Mouse (Mus musculus): ENCODE results near the gene Caln1. TPM values are rescaled to one million over a fixed set of nuclear protein-coding genes. Genes with fewer than 3 reads are reported as not detected.

Gene Caln1
- polyA plus RNA-seq, 1 experiment from 2014 or later, result 0.30 TPM

- 80% methylated on average over 5 of the region's 5 CpGs for WGBS
- ATAC-seq (replicated peaks; ENCODE audit: extremely low read depth, insufficient read depth, low FRiP score), result no peak
- H3K4me3 ChIP-seq (ENCODE audit: low read length), result no peak overlapping the region
- no peak overlapping the region for H3K9ac ChIP-seq (ENCODE audit: low read length)
- no peaks in the 10 kb centered on the region for H3K4me1 ChIP-seq (ENCODE audit: control insufficient read depth, insufficient read depth, low read length)
- no peaks in the 10 kb centered on the region for H3K36me3 ChIP-seq (ENCODE audit: control insufficient read depth, insufficient read depth)
- peaks cover 2% of the 10 kb centered on the region; the same call in 1 of the 2 replicates for H3K9me3 ChIP-seq (replicated peaks; ENCODE audit: control insufficient read depth, low read length)
- no peaks in the 10 kb centered on the region for H3K27me3 ChIP-seq (ENCODE audit: control insufficient read depth, insufficient read depth, low read length)
- H3K27ac ChIP-seq (ENCODE audit: low read length), result no peak overlapping the region
- H3K4me2 ChIP-seq (ENCODE audit: low read depth, low read length), result no peak overlapping the region
Measured at GRCm38 (mm10) chr5:130547496-130547895, 178.2 kb downstream of the Caln1 start.

DNA sequence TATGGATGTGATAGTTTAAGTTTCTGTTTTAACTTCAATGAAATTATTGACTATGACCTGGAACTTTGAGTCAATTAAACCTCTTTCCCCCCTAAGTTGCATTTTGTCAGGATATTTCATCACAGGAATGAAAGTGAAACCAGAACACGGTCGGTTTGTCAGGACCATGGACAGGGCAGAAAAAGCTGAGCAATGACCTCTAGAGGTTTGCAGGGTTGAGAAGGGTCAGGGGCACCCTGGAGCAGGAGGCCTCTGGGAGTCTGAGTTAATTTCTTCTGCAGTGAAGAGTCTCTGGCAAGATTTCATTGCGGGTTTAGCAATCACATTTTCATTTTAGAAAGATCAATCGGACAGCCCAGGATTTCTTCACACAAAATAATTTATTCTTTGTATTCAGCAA lies 184.7 kb downstream of the Caln1 start:
- no peaks in the 10 kb centered on the region for H3K4me1 ChIP-seq (ENCODE audit: control insufficient read depth, insufficient read depth, low read length)
- H3K27ac ChIP-seq (ENCODE audit: low read length), result no peak overlapping the region
- 44% methylated on average over 4 of the region's 4 CpGs for WGBS
- no peak overlapping the region for H3K4me3 ChIP-seq (ENCODE audit: low read length)
- H3K36me3 ChIP-seq (ENCODE audit: control insufficient read depth, insufficient read depth), result no peaks in the 10 kb centered on the region
- peaks cover 2% of the 10 kb centered on the region; the same call in 1 of the 2 replicates for H3K9me3 ChIP-seq (replicated peaks; ENCODE audit: control insufficient read depth, low read length)
- H3K27me3 ChIP-seq (ENCODE audit: control insufficient read depth, insufficient read depth, low read length), result no peaks in the 10 kb centered on the region
- no peak for ATAC-seq (replicated peaks; ENCODE audit: extremely low read depth, insufficient read depth, low FRiP score)
- no peak overlapping the region for H3K9ac ChIP-seq (ENCODE audit: low read length)
- no peak overlapping the region for H3K4me2 ChIP-seq (ENCODE audit: low read depth, low read length)

- ATAC-seq (replicated peaks; ENCODE audit: extremely low read depth, insufficient read depth, low FRiP score), result no peak
- Histone ChIP-seq H3K4me1 (ENCODE audit: control insufficient read depth, insufficient read depth, low read length) (no peaks in the 10 kb centered on the region), H3K9me3 (replicated peaks; ENCODE audit: control insufficient read depth, low read length) (peaks cover 10% of the 10 kb centered on the region), H3K27ac (ENCODE audit: low read length) (no peak overlapping the region), H3K4me3 (ENCODE audit: low read length) (no peak overlapping the region), H3K9ac (ENCODE audit: low read length) (no peak overlapping the region), H3K27me3 (ENCODE audit: control insufficient read depth, insufficient read depth, low read length) (no peaks in the 10 kb centered on the region), H3K4me2 (ENCODE audit: low read depth, low read length) (no peak overlapping the region), H3K36me3 (ENCODE audit: control insufficient read depth, insufficient read depth) (no peaks in the 10 kb centered on the region)
- 68% methylated on average over 3 of the region's 3 CpGs for WGBS
Measured at GRCm38 (mm10) chr5:130563146-130563545, 193.9 kb downstream of the Caln1 start.

DNA sequence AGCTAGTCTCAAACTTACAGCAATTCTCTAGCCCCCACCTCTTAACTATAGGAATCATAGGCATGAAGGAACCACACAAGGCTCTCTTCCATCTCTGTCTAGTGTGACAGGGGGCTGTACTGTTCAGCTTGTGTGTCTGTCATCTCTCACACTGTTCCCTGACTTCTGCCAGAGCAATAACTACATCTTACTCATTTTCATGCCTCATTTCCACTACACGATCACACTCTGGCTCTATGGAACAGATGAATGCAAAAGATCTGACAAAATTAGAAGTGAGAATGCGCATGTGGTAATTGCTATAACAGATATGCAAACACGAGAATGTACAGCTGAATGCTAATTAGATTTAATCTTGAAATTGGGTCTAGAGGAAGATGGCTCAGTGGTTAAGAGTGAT lies 196.7 kb downstream of the Caln1 start:
- 80% methylated on average over 3 of the region's 3 CpGs for WGBS

DNA sequence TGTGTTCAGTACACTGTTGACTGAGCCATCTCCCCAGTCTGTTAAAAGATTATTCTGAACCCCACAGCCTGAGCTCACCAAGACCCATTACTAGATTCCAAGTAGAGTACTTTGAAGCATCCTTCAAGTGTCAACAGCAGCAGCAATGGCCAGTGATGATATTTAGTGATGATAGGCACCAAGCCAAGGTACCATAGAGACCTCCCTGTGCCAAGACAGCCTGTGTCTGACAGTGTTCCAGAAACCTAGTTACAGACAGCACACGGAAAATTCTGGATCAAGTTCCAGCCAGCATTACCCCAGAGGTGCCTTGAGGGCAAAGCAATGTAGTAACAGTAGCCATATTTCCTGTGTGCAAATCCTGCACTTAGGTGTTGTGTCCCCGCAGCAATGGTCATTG lies 208.3 kb downstream of the Caln1 start:
- H3K4me1 ChIP-seq (ENCODE audit: control insufficient read depth, insufficient read depth, low read length), result no peaks in the 10 kb centered on the region
- H3K27me3 ChIP-seq (ENCODE audit: control insufficient read depth, insufficient read depth, low read length), result no peaks in the 10 kb centered on the region
- no peaks in the 10 kb centered on the region for H3K9me3 ChIP-seq (replicated peaks; ENCODE audit: control insufficient read depth, low read length)
- WGBS, result 72% methylated on average over 2 of the region's 2 CpGs
- H3K36me3 ChIP-seq (ENCODE audit: control insufficient read depth, insufficient read depth), result no peaks in the 10 kb centered on the region
- no peak overlapping the region for H3K4me3 ChIP-seq (ENCODE audit: low read length)
- no peak overlapping the region for H3K4me2 ChIP-seq (ENCODE audit: low read depth, low read length)
- H3K9ac ChIP-seq (ENCODE audit: low read length), result no peak overlapping the region
- ATAC-seq (replicated peaks; ENCODE audit: extremely low read depth, insufficient read depth, low FRiP score), result no peak
- no peak overlapping the region for H3K27ac ChIP-seq (ENCODE audit: low read length)

More for the DNA sequence above, 196.7 kb downstream of the Caln1 start:
- Histone ChIP-seq H3K4me1 (ENCODE audit: control insufficient read depth, insufficient read depth, low read length) (no peaks in the 10 kb centered on the region), H3K36me3 (ENCODE audit: control insufficient read depth, insufficient read depth) (no peaks in the 10 kb centered on the region), H3K9me3 (replicated peaks; ENCODE audit: control insufficient read depth, low read length) (peaks cover 10% of the 10 kb centered on the region), H3K27ac (ENCODE audit: low read length) (no peak overlapping the region), H3K27me3 (ENCODE audit: control insufficient read depth, insufficient read depth, low read length) (no peaks in the 10 kb centered on the region), H3K9ac (ENCODE audit: low read length) (no peak overlapping the region), H3K4me2 (ENCODE audit: low read depth, low read length) (no peak overlapping the region), H3K4me3 (ENCODE audit: low read length) (no peak overlapping the region)
- no peak for ATAC-seq (replicated peaks; ENCODE audit: extremely low read depth, insufficient read depth, low FRiP score)

DNA sequence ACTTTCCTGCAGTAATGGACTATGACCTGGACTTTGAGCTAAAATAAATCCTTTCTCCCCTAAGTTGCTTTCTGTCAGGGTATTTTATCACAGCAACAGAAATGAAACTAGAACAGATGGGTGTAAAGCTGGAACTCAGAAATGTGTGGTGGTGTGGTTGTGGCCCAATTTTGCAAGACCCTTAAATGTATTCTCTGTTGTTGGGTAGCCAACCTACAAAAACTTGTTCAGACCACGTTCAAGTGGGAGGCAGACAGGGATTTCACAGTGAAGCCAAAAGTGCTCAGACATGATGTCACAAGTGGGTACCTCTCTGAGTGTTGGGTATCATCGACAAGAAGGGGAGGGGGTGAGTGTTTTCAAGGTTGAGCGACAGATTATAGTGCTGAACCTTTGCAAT lies 214.8 kb downstream of the Caln1 start:
- H3K4me1 ChIP-seq (ENCODE audit: control insufficient read depth, insufficient read depth, low read length), result no peaks in the 10 kb centered on the region
- no peak for ATAC-seq (replicated peaks; ENCODE audit: extremely low read depth, insufficient read depth, low FRiP score)
- H3K4me3 ChIP-seq (ENCODE audit: low read length), result no peak overlapping the region
- WGBS, result 65% methylated on average over 3 of the region's 3 CpGs
- H3K4me2 ChIP-seq (ENCODE audit: low read depth, low read length), result no peak overlapping the region
- no peak overlapping the region for H3K27ac ChIP-seq (ENCODE audit: low read length)
- no peaks in the 10 kb centered on the region for H3K36me3 ChIP-seq (ENCODE audit: control insufficient read depth, insufficient read depth)
- peaks cover 9% of the 10 kb centered on the region; the same call in 1 of the 2 replicates for H3K9me3 ChIP-seq (replicated peaks; ENCODE audit: control insufficient read depth, low read length)
- H3K27me3 ChIP-seq (ENCODE audit: control insufficient read depth, insufficient read depth, low read length), result no peaks in the 10 kb centered on the region
- no peak overlapping the region for H3K9ac ChIP-seq (ENCODE audit: low read length)

- 85% methylated on average over 4 of the region's 4 CpGs for WGBS
- no peaks in the 10 kb centered on the region for H3K27me3 ChIP-seq (ENCODE audit: control insufficient read depth, insufficient read depth, low read length)
- H3K9ac ChIP-seq (ENCODE audit: low read length), result no peak overlapping the region
- H3K36me3 ChIP-seq (ENCODE audit: control insufficient read depth, insufficient read depth), result no peaks in the 10 kb centered on the region
- ATAC-seq (replicated peaks; ENCODE audit: extremely low read depth, insufficient read depth, low FRiP score), result no peak
- no peak overlapping the region for H3K4me3 ChIP-seq (ENCODE audit: low read length)
- peaks cover 13% of the 10 kb centered on the region; the same call in 1 of the 2 replicates for H3K9me3 ChIP-seq (replicated peaks; ENCODE audit: control insufficient read depth, low read length)
- H3K4me1 ChIP-seq (ENCODE audit: control insufficient read depth, insufficient read depth, low read length), result no peaks in the 10 kb centered on the region
- no peak overlapping the region for H3K4me2 ChIP-seq (ENCODE audit: low read depth, low read length)
- H3K27ac ChIP-seq (ENCODE audit: low read length), result no peak overlapping the region
Measured at GRCm38 (mm10) chr5:130586257-130586656, 217.0 kb downstream of the Caln1 start.

DNA sequence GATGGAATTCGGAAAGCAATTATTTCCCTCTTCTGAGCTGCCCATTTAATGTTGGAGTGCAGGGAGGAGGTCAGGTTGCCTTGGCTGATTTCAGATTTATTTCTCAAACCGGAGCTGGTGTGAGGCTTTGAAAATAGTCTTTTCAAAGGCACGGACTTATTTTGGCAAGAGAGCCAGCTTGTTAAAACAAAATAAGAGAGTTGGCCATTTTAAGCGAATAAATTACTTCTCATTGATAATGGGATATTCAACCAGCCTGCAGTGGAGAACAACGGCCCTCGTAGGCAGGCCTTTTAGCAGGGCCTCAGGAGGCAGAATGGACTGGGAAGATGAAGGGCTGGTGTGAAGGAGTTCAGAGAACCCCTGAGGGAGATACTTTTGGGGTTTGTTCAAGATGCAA lies 227.3 kb downstream of the Caln1 start:
- no peaks in the 10 kb centered on the region for H3K27me3 ChIP-seq (ENCODE audit: control insufficient read depth, insufficient read depth, low read length)
- ATAC-seq (replicated peaks; ENCODE audit: extremely low read depth, insufficient read depth, low FRiP score), result no peak
- H3K9me3 ChIP-seq (replicated peaks; ENCODE audit: control insufficient read depth, low read length), result peaks cover 3% of the 10 kb centered on the region
- no peaks in the 10 kb centered on the region for H3K36me3 ChIP-seq (ENCODE audit: control insufficient read depth, insufficient read depth)
- H3K9ac ChIP-seq (ENCODE audit: low read length), result no peak overlapping the region
- 65% methylated on average over 6 of the region's 6 CpGs for WGBS
- H3K4me2 ChIP-seq (ENCODE audit: low read depth, low read length), result no peak overlapping the region
- no peak overlapping the region for H3K27ac ChIP-seq (ENCODE audit: low read length)
- no peaks in the 10 kb centered on the region for H3K4me1 ChIP-seq (ENCODE audit: control insufficient read depth, insufficient read depth, low read length)
- no peak overlapping the region for H3K4me3 ChIP-seq (ENCODE audit: low read length)

DNA sequence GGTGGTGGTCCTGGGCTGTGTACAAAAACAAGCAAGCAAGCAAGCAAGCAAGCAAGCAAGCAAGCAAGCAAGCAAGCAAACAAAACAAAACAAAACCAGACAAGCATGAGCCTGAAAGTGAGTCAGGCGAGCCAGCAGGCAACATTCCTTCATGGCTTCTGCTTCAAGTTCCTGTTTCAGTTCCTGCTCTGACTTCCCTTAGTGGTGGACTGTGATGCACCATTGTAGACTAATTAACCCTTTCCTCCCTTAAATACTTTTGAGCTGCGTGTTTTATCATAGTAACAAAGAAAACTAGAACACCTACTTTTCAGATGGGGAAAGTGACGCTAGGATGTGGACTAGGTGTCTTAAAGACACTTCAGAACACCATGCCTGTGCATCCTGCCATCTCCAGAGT lies 244.4 kb downstream of the Caln1 start:
- no peak for ATAC-seq (replicated peaks; ENCODE audit: extremely low read depth, insufficient read depth, low FRiP score)

GRCm38 (mm10) chr5:130614209-130614608 lies 245.0 kb downstream of the Caln1 start:
- Histone ChIP-seq H3K9me3 (replicated peaks; ENCODE audit: control insufficient read depth, low read length) (no peaks in the 10 kb centered on the region; the same call in 1 of the 2 replicates), H3K9ac (ENCODE audit: low read length) (no peak overlapping the region), H3K27ac (ENCODE audit: low read length) (no peak overlapping the region), H3K4me1 (ENCODE audit: control insufficient read depth, insufficient read depth, low read length) (no peaks in the 10 kb centered on the region), H3K4me2 (ENCODE audit: low read depth, low read length) (no peak overlapping the region), H3K36me3 (ENCODE audit: control insufficient read depth, insufficient read depth) (no peaks in the 10 kb centered on the region), H3K4me3 (ENCODE audit: low read length) (no peak overlapping the region), H3K27me3 (ENCODE audit: control insufficient read depth, insufficient read depth, low read length) (no peaks in the 10 kb centered on the region)
- ATAC-seq (replicated peaks; ENCODE audit: extremely low read depth, insufficient read depth, low FRiP score), result no peak
- 61% methylated on average over 3 of the region's 3 CpGs for WGBS

More for the DNA sequence above, 244.4 kb downstream of the Caln1 start:
- 71% methylated on average over 3 of the region's 3 CpGs for WGBS
- Histone ChIP-seq H3K4me1 (ENCODE audit: control insufficient read depth, insufficient read depth, low read length) (no peaks in the 10 kb centered on the region), H3K4me3 (ENCODE audit: low read length) (no peak overlapping the region), H3K27me3 (ENCODE audit: control insufficient read depth, insufficient read depth, low read length) (no peaks in the 10 kb centered on the region), H3K9me3 (replicated peaks; ENCODE audit: control insufficient read depth, low read length) (no peaks in the 10 kb centered on the region), H3K4me2 (ENCODE audit: low read depth, low read length) (no peak overlapping the region), H3K27ac (ENCODE audit: low read length) (no peak overlapping the region), H3K36me3 (ENCODE audit: control insufficient read depth, insufficient read depth) (no peaks in the 10 kb centered on the region), H3K9ac (ENCODE audit: low read length) (no peak overlapping the region)

Measured in heart, embryonic 16.5 days (tissue).